Mouse (Mus musculus): Measurements from ENCODE around the gene Cpxm1.
"Not testable (repeated sequence)": the region's sequence is repeated elsewhere in the genome, so short reads cannot be mapped to it uniquely, and the experiment has no call there.

The Cpxm1 gene

DNA sequence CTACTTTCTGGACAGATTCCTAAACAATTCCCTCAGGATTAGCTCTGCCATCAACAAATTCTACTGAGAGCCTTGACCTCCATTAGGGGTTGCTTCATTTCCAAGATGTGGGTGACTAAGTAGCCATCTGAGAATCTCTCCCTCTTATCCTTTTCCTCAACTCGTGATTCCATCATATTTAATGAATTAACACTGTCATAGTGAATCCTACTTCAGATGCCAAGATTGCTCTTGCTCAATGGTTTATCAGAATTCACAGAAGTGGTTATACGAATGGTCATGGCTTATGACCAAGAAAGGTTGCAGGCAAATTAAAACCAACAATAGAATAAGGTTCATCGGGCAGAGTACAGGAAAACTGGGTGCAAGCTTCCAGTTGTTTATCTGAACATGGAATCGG, 4.5 kb upstream of the Cpxm1 start:
- DNase-seq (ENCODE audit: low read depth, low spot score): no peak

GRCm38 (mm10) chr2:130400046-130400445, 2.7 kb upstream of the Cpxm1 start:
- no peak for DNase-seq (ENCODE audit: low read depth, low spot score)

DNA sequence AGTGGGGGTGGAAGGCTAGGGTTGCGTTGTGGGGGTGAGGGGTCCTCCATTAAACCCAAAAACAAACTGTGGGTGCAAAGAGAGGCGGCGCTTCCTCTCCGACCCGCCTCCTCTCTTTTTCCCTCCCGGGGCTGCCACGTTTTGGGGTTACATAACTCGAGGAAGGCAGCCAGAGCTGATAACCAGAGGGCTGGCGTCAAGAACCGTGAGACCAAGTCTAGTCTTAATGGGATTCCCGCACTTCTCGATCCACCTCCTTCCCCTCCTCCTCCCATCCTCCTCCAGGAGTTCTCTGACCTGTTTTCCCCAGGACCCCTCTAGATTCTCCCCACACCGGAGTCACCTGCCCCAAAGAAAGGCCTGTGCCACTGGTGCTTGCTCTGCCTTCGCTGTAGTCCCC, 717 bp upstream of the Cpxm1 start:
- no peak for DNase-seq (ENCODE audit: low read depth, low spot score)

GRCm38 (mm10) chr2:130395696-130396095, 1.7 kb downstream of the Cpxm1 start:
- no peak for DNase-seq (ENCODE audit: low read depth, low spot score)

- no peak for DNase-seq (ENCODE audit: low read depth, low spot score)
These were observed 4.5 kb downstream of the Cpxm1 start for GRCm38 (mm10) chr2:130392836-130393235.

DNA sequence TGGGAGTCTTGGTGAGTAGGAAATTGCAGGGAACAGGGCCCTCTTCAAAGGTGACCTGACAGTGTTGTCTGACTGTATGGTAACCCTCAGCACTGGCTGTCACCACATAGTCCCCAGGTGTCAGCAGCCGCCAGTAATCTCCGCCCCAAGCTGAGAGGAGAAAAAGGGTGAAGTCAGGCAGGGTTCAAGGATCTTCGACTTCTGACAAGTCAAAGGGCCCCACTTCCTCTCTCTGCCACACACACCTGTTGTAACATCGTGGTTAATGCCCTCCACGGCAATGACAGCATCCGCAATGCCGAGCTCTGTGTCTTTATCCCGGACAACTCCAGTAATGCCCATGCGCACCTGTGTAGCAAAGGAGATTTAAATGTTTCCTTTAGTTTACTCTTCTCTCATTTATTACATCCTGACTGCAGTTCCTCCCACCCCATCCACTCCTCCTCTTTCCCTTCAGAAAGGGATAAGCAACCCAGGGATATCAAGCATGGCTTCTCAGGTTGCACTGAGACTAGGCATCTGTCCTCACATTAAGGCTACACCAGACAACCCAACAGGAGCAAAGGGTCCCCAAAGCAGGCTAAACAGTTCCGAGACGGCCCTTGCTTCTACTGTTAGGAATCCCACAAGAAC, 6.3 kb downstream of the Cpxm1 start:
- DNase-seq (ENCODE audit: low read depth, low spot score): no peak

- no peak for DNase-seq (ENCODE audit: low read depth, low spot score)
These were observed 8.6 kb downstream of the Cpxm1 start for GRCm38 (mm10) chr2:130388796-130389195.

- DNase-seq (ENCODE audit: low read depth, low spot score): no peak
These were observed 11.2 kb downstream of the Cpxm1 start for GRCm38 (mm10) chr2:130386212-130386611.

- no peak for DNase-seq (ENCODE audit: low read depth, low spot score)
These were observed 13.5 kb downstream of the Cpxm1 start for GRCm38 (mm10) chr2:130383895-130384294.

DNA sequence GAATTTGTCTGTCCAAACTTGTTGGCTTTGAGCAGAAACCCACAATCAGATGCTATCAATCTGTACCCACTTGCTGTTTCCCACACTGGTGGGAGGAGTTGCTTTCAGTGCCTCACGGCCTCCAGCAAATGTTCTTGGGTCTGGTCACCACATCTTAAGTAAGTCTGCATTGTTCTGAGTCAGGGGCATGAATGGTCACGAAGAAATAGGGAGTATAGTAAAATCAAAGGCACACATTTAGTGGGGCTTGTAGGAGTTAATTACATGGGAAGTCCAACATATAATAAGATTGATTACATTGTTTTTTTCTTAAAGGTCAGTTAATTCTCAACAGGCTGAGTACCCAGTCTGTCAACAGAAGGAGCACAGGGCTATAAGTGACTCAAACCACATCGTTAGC, 14.2 kb downstream of the Cpxm1 start:
- no peak for DNase-seq (ENCODE audit: low read depth, low spot score)

DNA sequence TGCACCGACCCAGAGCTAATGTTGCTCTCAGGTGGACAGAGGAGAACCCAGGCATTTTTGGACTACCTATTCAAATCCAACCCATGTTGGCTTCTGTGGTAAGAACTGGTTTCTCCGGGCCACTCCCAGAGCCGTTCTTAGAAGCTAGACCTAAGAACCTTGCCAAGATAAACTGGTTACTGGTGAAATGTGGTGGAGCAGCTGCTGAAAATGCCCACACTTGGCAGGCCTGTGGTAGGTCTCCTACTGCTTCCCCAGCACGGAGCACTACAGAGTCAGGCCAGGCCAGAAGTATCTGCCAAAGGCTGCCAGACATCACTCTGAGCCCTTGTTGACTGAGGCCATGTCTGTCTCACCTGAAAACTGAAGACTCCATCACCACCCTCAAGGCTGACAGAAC, 22.4 kb downstream of the Cpxm1 start:
- no peak for DNase-seq (ENCODE audit: low read depth, low spot score)

DNA sequence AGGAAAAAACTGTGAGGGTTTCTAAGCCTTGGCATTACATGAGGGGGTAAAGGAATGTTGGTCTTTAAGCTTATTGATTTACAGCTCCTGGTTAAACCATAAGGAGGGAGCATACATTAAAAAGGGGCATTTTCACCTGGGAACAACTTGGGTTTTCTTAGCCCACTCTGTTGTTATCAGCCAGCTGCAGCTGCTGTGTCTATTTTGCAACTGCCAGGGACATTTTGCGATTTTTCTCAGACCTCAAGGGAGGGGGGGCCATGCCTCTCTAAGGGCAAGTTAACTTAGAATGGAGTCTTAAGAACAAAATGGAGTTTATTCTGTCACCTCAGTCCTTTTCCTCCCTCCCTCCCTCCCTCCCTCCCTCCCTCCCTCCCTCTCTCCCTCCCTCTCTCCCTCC, 24.3 kb downstream of the Cpxm1 start:
- DNase-seq (ENCODE audit: low read depth, low spot score): not testable (repeated sequence)

DNA sequence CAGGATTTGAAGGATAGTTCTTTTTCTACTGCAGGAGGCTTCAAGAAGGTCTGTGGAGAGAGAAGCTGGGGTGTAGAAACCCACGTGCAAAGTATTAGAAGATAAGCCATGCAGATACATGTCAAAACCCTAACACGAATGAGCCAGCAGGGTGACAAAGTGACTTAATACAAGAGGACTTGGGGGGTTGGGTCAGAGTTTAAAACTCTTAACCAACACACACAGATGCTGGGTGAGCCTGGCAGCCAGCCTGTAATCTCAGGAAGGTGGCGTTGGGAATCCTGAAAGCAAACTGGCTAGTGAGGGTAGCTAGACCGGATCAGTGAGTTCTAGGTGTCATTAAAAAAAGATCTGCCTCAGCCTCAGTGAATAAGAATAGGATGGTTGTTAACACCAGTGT, 30.0 kb downstream of the Cpxm1 start:
- no peak for DNase-seq (ENCODE audit: low read depth, low spot score)

- no peak for DNase-seq (ENCODE audit: low read depth, low spot score)
These were observed 31.9 kb downstream of the Cpxm1 start for GRCm38 (mm10) chr2:130365211-130366094.

DNA sequence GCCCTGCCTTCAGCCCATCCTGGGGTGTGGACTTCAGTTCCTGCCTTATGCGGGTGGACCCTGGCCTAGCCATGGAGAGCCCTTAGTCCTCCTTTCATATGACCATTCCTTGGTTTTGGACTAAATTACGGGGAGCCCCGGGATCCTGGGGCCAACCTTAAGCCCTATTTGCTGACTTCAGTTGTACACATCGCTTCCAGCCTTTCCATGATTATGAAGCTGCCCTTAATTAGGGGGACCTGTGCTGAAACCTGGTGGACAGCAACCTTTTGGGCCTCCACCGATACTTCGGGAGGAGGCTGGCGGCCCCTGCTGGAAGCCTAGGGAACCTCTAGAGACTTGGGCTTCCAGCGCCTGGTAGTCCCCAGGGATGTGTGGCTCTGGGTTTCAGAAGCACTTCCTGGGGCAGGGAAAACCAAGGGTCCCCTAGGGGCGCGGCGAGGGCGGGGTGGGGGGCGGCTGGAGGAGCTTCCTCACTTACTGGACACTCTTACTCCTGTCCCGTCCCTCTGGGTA, 34.8 kb downstream of the Cpxm1 start:
- DNase-seq (ENCODE audit: low read depth, low spot score): no peak

- DNase-seq (ENCODE audit: low read depth, low spot score): no peak
These were observed 38.5 kb downstream of the Cpxm1 start for GRCm38 (mm10) chr2:130358852-130359251.

DNA sequence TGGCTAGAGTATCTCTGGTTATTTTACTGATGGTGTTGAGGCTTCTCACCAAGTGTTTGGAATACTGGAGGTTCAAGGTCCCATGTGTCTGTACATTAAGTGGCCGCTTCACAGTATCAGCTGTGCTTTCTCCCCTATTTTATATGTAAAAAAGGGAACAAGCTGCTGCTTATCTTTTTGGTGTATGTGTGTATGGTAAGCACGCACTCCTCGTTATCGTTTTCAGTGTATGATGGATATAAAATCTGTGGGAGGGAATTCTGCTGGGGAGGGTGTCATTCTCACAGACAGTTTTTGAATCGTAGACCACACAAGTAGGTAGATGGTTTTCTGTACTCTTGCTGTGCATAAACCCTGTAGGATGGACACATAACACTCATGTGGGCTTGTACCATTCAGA, 39.8 kb downstream of the Cpxm1 start:
- DNase-seq (ENCODE audit: low read depth, low spot score): no peak

GRCm38 (mm10) chr2:130353889-130354288, 43.5 kb downstream of the Cpxm1 start:
- DNase-seq (ENCODE audit: low read depth, low spot score): no peak

GRCm38 (mm10) chr2:130353411-130353810, 44.0 kb downstream of the Cpxm1 start:
- no peak for DNase-seq (ENCODE audit: low read depth, low spot score)

GRCm38 (mm10) chr2:130351758-130352339, 45.5 kb downstream of the Cpxm1 start:
- DNase-seq (ENCODE audit: low read depth, low spot score): no peak

DNA sequence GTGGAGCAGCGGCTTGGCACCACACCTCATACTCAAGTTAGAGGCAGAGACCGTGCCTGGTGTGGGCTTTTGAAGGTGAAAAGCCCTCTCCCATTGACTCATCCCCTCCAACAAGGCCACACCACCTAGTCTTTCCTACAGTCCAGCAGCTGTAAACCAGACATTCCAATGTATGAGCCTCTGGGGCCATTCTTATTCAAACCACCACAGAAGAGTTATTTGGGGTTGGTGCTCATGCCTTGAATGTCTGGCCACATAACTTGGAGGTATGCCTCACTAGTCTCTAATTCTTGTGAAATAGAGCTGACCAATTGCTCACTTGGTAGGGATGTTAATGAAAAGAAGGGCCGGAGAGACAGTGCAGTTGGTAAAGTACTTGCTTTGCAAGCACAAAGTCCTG, 47.0 kb downstream of the Cpxm1 start:
- DNase-seq (ENCODE audit: low read depth, low spot score): no peak

DNA sequence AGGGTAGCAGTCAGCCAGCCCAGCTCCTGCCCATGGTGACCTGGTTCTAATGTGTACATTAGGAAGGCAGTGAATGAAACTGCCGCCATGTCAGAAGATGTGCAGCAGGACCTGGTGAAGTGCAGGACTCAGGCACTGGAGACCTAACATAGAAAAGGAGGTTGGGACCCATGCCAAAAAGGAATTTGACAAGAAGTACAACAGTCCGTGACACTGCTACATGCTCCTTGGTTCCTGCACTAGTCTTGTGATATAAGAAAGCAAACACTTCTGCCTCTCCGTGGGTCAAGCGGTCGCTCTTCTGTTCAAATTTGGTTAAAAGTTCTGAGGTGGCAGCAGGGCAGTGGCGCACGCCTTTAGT, 56.2 kb downstream of the Cpxm1 start:
- DNase-seq (ENCODE audit: low read depth, low spot score): no peak

All from brain, embryonic 18.5 days (tissue).